Mouse (Mus musculus) left cerebral cortex, postnatal 4 days (tissue): ENCODE measurements around the gene Creg2. TPM values are rescaled to one million over a fixed set of nuclear protein-coding genes. Genes with fewer than 3 reads are reported as not detected.
"Not testable (repeated sequence)": the region's sequence is repeated elsewhere in the genome, so short reads cannot be mapped to it uniquely, and the experiment has no call there.

Experiments used
- DNase-seq: peaks from one replicate; pipeline ENCODE4 v3.0.0-alpha.2; 2022
- intact Hi-C: fragments of 180-260 bp; cut with DNase I; formaldehyde crosslinking; loops from one replicate; pipeline ENCODE4 v1.15.1; 2025
- total RNA-seq, 2 experiments: library from RNA; stranded (reverse); gene quantifications; 2 replicates each; pipeline ENCODE4 v1.2.3; 2021

Gene Creg2
- total RNA-seq, 2 experiments from 2014 or later = 20.7 to 21.2 TPM

DNA sequence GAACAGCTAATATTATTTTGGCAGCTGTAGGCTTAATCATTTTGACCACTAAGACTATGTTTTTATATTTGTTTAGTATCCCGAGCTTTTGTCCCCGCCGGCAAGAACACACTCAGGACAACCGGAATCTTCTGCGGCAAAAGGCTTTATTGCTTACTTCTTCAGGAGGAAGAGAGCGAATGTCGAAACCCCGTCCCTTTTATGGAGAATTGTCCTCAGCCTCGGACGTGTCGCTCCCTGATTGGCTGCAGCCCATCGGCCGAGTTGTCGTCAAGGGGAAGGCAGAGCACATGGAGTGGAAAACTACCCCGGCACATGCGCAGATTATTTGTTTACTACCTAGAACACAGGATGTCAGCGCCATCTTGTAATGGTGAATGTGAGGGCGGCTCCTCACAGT lies 3.6 kb upstream of the Creg2 start:
- intact Hi-C loops = loop anchor here (10.0 kb wide), 1 partner anchor 80 kb away; the partner anchor contains the start of gene Rnf149
- not testable (repeated sequence) for DNase-seq

DNA sequence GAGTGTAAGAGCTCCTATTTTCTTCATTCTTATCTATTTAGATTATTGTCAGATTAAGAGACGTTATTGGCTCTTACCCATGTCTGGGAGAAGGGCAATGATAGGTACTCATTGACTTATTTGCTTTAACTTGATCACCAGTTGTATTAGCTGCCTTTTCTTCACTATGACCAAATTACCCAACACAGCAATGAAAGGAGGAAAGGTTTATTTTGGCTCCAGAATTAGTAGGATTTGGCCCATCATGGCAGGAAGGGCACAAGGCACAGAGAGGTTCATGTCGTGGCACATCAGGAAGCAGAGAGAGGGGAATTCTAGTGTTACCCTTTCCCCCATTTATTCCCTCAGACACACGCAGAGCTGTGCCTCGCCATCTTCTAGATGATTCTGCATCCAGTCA lies 1.8 kb upstream of the Creg2 start:
- intact Hi-C loops = loop anchor here (10.0 kb wide), 1 partner anchor 78 kb away; the partner anchor contains the start of gene Rnf149
- DNase-seq = no peak

- intact Hi-C loops = loop anchor here (10.0 kb wide), 1 partner anchor 76 kb away; the partner anchor contains the start of gene Rnf149
- peak; percentile 76 for DNase-seq
Measured at GRCm38 (mm10) chr1:39650435-39651240, 636 bp downstream of the Creg2 start.

DNA sequence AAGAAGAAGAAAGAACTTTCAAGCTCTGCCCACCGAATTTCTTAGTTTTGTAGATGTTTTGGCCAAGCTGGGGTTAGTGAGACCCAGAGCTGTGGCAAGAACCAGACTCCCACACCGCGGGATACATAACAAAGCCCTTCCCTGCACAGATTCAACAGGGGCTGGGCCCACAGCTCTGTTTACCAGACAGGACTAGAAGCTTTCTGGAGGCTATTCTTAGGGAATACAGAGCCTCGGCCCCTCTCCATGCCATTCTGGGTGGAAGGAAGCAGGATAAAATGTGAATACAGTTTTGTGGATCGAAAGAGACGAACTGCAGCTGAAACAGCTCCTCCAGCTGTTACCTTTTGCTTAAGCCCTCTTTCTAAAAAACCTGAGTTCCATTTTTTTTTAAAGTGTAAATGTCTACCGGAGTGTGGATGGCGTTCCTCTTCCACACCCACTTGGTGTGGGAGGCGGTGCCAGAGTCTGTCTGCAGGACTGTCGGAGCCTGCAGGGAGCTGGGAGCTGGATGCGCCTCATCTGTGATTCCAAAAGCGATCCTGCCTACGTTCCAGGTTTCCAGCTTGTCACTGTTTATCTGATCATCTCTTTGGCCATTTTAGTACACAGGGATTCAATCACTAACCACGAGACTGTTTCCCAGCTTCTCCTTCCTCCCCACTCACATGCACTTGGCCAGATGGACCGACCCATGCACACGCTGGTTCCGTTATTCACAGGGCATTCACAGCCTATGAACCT lies 1.4 kb downstream of the Creg2 start:
- DNase-seq = no peak
- intact Hi-C loops = loop anchor here (10.0 kb wide), 1 partner anchor 75 kb away; the partner anchor contains the start of gene Rnf149

- intact Hi-C loops = no loop called here
- DNase-seq = no peak
Measured at GRCm38 (mm10) chr1:39648584-39648983, 2.7 kb downstream of the Creg2 start.

DNA sequence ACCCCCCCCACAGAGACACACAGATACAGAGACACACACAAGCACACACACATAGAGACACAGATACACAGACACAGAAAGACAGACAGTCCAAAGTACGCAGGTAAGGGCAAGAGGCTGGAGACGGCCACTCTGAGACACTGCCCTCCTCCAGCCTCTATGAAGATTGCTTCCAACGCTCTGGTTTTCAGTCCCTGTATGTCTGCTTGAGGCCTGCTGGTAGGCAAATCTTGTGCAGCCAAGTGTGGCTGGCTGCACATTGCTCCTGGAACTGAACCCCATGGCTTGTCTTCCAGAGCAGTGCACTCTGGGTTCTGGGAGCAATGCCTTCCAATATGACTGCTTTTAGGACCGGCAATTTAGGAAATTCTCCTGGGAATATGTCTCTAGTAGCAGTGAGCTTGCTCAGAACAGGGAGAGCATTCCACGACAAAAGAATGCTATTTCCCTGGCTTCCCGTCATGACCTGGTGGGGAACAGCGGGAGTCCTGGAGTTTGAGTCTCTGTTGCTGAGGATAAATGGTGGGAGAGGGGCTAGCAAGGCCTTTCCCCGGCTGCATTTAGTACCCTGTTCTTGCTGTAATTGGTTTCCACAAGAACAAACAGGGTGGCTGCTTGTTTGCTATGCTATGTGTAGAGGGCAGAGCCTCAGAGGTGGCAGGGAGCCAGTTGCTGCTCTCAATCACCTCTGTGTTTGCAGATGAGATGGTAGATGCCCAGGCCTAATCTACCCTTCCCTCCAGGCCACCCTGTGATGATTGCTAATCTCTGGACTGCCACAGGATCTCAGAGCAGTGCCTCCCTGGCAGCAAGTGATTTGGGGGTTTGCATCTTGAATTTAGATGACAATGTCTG lies 5.1 kb downstream of the Creg2 start:
- DNase-seq = peak; percentile 59
- intact Hi-C loops = no loop called here

DNA sequence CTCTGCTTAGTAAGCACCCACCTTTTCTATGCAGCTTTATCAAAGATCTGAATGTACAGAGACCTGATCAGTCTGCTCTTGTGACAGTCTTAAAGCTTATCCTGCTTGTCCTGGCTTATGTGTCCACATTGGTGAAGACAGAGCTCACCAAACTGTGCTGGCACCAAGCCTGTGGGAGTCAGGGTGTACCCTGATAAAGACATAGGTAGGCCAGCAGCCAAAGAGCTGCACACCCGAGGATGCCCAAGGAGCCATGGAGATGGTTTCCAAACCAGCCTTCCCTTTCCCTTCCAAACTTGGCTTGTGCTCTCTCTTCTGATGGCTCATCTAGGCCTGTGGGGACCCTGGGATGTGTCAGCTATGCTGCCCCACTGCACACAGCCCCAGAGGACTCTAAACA lies 6.9 kb downstream of the Creg2 start:
- intact Hi-C loops = no loop called here
- DNase-seq = no peak

GRCm38 (mm10) chr1:39641667-39642066 lies 9.6 kb downstream of the Creg2 start:
- intact Hi-C loops = no loop called here
- no peak for DNase-seq

DNA sequence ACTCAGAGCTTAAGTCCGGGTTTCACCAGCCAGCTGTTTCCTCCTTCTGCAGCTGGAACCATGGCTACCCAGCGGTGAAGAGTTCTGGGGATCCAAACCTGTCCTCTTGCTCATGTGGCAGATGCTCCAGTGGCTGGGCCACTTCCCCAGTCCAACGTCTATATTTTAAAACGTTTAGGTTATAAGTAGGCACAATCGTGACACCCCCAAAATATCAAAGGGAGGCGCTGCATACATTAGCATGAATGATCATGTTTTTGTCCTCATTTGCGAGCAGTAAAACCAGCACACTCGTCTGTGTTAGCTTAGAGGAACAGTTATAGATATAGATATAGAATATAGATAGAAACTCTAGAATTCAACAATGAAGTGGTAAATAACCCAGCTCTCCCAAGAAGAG lies 14.1 kb downstream of the Creg2 start:
- no peak for DNase-seq
- intact Hi-C loops = no loop called here

- intact Hi-C loops = no loop called here
- no peak for DNase-seq
Measured at GRCm38 (mm10) chr1:39636660-39637059, 14.6 kb downstream of the Creg2 start.

GRCm38 (mm10) chr1:39636196-39636595 lies 15.1 kb downstream of the Creg2 start:
- intact Hi-C loops = no loop called here

DNA sequence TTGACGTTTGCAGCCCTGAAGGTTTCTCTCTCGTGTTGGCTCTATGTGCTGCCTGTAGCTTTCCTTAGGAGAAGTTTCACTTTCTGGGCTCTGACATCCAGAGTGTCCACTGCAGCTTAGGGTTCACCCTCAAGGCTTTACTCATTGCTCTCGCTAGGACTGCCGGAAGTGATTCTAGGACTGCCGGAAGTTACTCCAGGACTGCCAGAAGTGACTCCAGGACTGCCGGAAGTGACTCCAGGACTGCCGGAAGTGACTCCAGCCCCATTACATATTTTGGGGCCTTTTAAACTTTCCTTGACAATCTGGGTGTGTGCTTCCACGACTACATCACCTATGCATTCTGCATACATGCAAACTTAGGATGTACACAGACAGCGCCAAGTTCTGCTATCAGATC lies 22.7 kb downstream of the Creg2 start:
- no peak for DNase-seq
- intact Hi-C loops = no loop called here

More at GRCm38 (mm10) chr1:39636196-39636595, 15.1 kb downstream of the Creg2 start:
- no peak for DNase-seq

DNA sequence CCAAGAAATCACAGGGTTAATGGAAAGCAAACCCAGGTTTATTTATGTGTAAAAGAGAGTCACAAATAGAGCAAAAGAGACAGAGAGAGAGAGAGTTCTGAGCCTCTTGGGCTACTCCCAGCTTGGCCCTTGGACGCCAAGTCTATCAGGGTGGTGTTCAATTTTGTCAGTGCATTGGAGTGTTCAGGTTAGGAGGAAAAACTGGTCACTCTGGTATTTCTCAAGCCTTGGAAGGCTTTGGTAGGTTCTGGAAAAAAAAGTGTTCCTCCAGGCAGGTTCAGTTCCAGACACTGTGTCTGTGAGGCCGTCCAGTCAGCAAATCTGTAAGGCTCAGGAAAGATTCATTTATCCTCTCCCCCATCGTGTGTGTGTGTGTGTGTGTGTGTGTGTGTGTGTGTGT lies 25.8 kb downstream of the Creg2 start:
- intact Hi-C loops = no loop called here
- DNase-seq = no peak

- no peak for DNase-seq
- intact Hi-C loops = no loop called here
Measured at GRCm38 (mm10) chr1:39623729-39624128, 27.5 kb downstream of the Creg2 start.

DNA sequence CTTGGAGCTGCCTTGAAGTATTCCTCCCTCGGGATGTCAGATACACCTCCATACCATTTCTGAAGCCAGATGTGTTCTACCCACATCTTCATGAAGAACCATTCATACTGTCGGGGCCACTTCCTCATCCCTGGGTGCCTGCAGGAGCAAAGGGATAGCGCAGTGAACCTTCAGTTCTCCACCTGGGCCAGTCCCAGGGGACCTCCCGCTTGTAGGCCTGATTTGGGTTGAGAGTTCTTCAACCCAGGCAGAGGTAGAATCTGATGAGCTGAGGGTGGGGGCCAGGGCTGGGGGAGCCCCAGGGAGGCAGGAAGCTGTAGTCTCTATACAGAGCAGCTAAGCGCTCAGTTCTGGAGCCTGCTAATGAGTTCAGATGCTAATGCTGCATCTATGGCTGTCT lies 28.2 kb downstream of the Creg2 start:
- no peak for DNase-seq
- intact Hi-C loops = no loop called here

GRCm38 (mm10) chr1:39618524-39618923 lies 32.8 kb downstream of the Creg2 start:
- intact Hi-C loops = no loop called here
- no peak for DNase-seq

DNA sequence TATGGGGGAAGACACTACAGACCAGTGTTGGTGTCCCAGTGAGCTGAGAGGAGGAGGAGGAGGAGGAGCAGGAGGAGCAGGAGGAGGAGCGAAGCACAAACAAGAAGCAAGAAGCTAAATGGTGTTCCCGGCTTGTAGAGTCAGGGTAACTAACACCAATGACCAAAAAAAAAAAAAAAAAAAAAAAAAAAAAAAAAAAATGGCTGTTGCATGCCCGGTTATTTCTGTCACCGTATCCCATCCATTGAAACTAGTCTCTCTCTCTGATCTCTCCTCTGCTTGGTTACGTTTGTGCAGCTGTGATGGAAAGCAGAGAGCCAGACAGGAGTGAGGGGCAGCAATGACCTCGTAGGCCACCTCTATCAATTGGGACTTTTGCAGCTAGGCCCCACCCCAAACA lies 35.7 kb downstream of the Creg2 start:
- no peak for DNase-seq
- intact Hi-C loops = no loop called here

- intact Hi-C loops = no loop called here
- DNase-seq = peak; percentile 59
Measured at GRCm38 (mm10) chr1:39614462-39615279, 36.6 kb downstream of the Creg2 start.

- intact Hi-C loops = no loop called here
Measured at GRCm38 (mm10) chr1:39613061-39613460, 38.2 kb downstream of the Creg2 start.

GRCm38 (mm10) chr1:39612491-39612890 lies 38.8 kb downstream of the Creg2 start:
- DNase-seq = no peak
- intact Hi-C loops = no loop called here

More at GRCm38 (mm10) chr1:39613061-39613460, 38.2 kb downstream of the Creg2 start:
- no peak for DNase-seq
